Mouse (Mus musculus): Measurements from ENCODE around the gene Dtd1. TPM values are rescaled to one million over a fixed set of nuclear protein-coding genes. Genes with fewer than 3 reads are reported as not detected.

The Dtd1 gene
- polyA plus RNA-seq, 1 experiment from 2014 or later: 42.8 TPM

- no peak for DNase-seq (ENCODE audit: low spot score)
- no peak overlapping the region for H3K4me3 ChIP-seq (ENCODE audit: low read depth, low read length)
- H3K27ac ChIP-seq (replicated peaks; ENCODE audit: low read depth, low read length): no peak overlapping the region
- H3K9me3 ChIP-seq (replicated peaks; ENCODE audit: control insufficient read depth, low read length): no peaks in the 10 kb centered on the region
- H3K9ac ChIP-seq (replicated peaks; ENCODE audit: low read length): no peak overlapping the region
- ATAC-seq (replicated peaks; ENCODE audit: insufficient number of reproducible peaks, low FRiP score, low TSS enrichment, low read depth): no peak
- H3K4me2 ChIP-seq (ENCODE audit: low read depth, low read length): no peak overlapping the region
- H3K27me3 ChIP-seq (ENCODE audit: control insufficient read depth, insufficient read depth, low read length): no peaks in the 10 kb centered on the region
- H3K4me1 ChIP-seq (ENCODE audit: control insufficient read depth, insufficient read depth, low read length): no peaks in the 10 kb centered on the region
- WGBS: 80% methylated on average over 4 of the region's 4 CpGs
- no peaks in the 10 kb centered on the region for H3K36me3 ChIP-seq (replicated peaks; ENCODE audit: control insufficient read depth, insufficient read depth, low read depth, low read length)
These were observed 47.5 kb downstream of the Dtd1 start for GRCm38 (mm10) chr2:144647151-144647550.

- H3K4me3 ChIP-seq (ENCODE audit: low read depth, low read length): no peak overlapping the region
- H3K27me3 ChIP-seq (ENCODE audit: control insufficient read depth, insufficient read depth, low read length): no peaks in the 10 kb centered on the region
- no peaks in the 10 kb centered on the region for H3K4me1 ChIP-seq (ENCODE audit: control insufficient read depth, insufficient read depth, low read length)
- 100% methylated on average over 1 of the region's 1 CpGs for WGBS
- H3K9ac ChIP-seq (replicated peaks; ENCODE audit: low read length): no peak overlapping the region
- no peak overlapping the region for H3K4me2 ChIP-seq (ENCODE audit: low read depth, low read length)
- no peaks in the 10 kb centered on the region for H3K36me3 ChIP-seq (replicated peaks; ENCODE audit: control insufficient read depth, insufficient read depth, low read depth, low read length)
- H3K9me3 ChIP-seq (replicated peaks; ENCODE audit: control insufficient read depth, low read length): no peaks in the 10 kb centered on the region
- DNase-seq (ENCODE audit: low spot score) (no peak), ATAC-seq (replicated peaks; ENCODE audit: insufficient number of reproducible peaks, low FRiP score, low TSS enrichment, low read depth) (no peak)
- H3K27ac ChIP-seq (replicated peaks; ENCODE audit: low read depth, low read length): no peak overlapping the region
These were observed 50.3 kb downstream of the Dtd1 start for GRCm38 (mm10) chr2:144649960-144650359.

- Histone ChIP-seq H3K9me3 (replicated peaks; ENCODE audit: control insufficient read depth, low read length) (no peaks in the 10 kb centered on the region), H3K9ac (replicated peaks; ENCODE audit: low read length) (no peak overlapping the region), H3K4me1 (ENCODE audit: control insufficient read depth, insufficient read depth, low read length) (no peaks in the 10 kb centered on the region), H3K36me3 (replicated peaks; ENCODE audit: control insufficient read depth, insufficient read depth, low read depth, low read length) (no peaks in the 10 kb centered on the region), H3K4me2 (ENCODE audit: low read depth, low read length) (no peak overlapping the region), H3K4me3 (ENCODE audit: low read depth, low read length) (no peak overlapping the region), H3K27ac (replicated peaks; ENCODE audit: low read depth, low read length) (no peak overlapping the region), H3K27me3 (ENCODE audit: control insufficient read depth, insufficient read depth, low read length) (no peaks in the 10 kb centered on the region)
- no peak for ATAC-seq (replicated peaks; ENCODE audit: insufficient number of reproducible peaks, low FRiP score, low TSS enrichment, low read depth)
- 94% methylated on average over 4 of the region's 4 CpGs for WGBS
- no peak for DNase-seq (ENCODE audit: low spot score)
These were observed 53.1 kb downstream of the Dtd1 start for GRCm38 (mm10) chr2:144652841-144653240.

DNA sequence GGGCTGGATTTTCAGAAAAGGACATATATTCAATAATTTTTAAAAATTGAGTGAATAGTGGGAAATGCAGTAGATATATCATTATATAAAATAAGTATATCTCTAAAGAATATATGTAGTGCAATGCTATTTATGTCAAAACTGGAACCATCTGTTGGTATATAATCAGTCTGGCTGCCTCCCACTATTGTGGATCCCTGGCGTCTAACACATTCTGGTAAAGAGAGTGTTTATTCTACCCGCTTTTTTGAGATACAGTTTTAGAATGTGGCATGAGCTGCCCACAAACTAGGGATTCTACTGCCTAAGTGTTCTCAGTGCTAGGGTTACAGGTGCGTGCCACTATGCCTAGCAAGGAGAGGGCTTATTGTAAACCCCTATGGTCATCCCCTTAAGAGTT is 55.6 kb downstream of the Dtd1 start:
- H3K9me3 ChIP-seq (replicated peaks; ENCODE audit: control insufficient read depth, low read length): no peaks in the 10 kb centered on the region
- H3K4me3 ChIP-seq (ENCODE audit: low read depth, low read length): no peak overlapping the region
- no peaks in the 10 kb centered on the region for H3K36me3 ChIP-seq (replicated peaks; ENCODE audit: control insufficient read depth, insufficient read depth, low read depth, low read length)
- ATAC-seq (replicated peaks; ENCODE audit: insufficient number of reproducible peaks, low FRiP score, low TSS enrichment, low read depth): no peak
- no peak overlapping the region for H3K27ac ChIP-seq (replicated peaks; ENCODE audit: low read depth, low read length)
- H3K27me3 ChIP-seq (ENCODE audit: control insufficient read depth, insufficient read depth, low read length): no peaks in the 10 kb centered on the region
- no peaks in the 10 kb centered on the region for H3K4me1 ChIP-seq (ENCODE audit: control insufficient read depth, insufficient read depth, low read length)
- no peak overlapping the region for H3K4me2 ChIP-seq (ENCODE audit: low read depth, low read length)
- 84% methylated on average over 3 of the region's 3 CpGs for WGBS
- no peak for DNase-seq (ENCODE audit: low spot score)
- H3K9ac ChIP-seq (replicated peaks; ENCODE audit: low read length): no peak overlapping the region

GRCm38 (mm10) chr2:144668507-144668906 is 68.8 kb downstream of the Dtd1 start:
- no peaks in the 10 kb centered on the region for H3K27me3 ChIP-seq (ENCODE audit: control insufficient read depth, insufficient read depth, low read length)
- WGBS: 95% methylated on average over 4 of the region's 4 CpGs
- H3K9ac ChIP-seq (replicated peaks; ENCODE audit: low read length): no peak overlapping the region
- no peaks in the 10 kb centered on the region for H3K9me3 ChIP-seq (replicated peaks; ENCODE audit: control insufficient read depth, low read length)
- no peak overlapping the region for H3K4me2 ChIP-seq (ENCODE audit: low read depth, low read length)
- DNase-seq (ENCODE audit: low spot score): no peak
- no peak overlapping the region for H3K4me3 ChIP-seq (ENCODE audit: low read depth, low read length)
- ATAC-seq (replicated peaks; ENCODE audit: insufficient number of reproducible peaks, low FRiP score, low TSS enrichment, low read depth): no peak
- H3K4me1 ChIP-seq (ENCODE audit: control insufficient read depth, insufficient read depth, low read length): no peaks in the 10 kb centered on the region
- no peak overlapping the region for H3K27ac ChIP-seq (replicated peaks; ENCODE audit: low read depth, low read length)
- H3K36me3 ChIP-seq (replicated peaks; ENCODE audit: control insufficient read depth, insufficient read depth, low read depth, low read length): no peaks in the 10 kb centered on the region

- H3K27ac ChIP-seq (replicated peaks; ENCODE audit: low read depth, low read length): no peak overlapping the region
- ATAC-seq (replicated peaks; ENCODE audit: insufficient number of reproducible peaks, low FRiP score, low TSS enrichment, low read depth) (no peak), DNase-seq (ENCODE audit: low spot score) (no peak)
- 96% methylated on average over 5 of the region's 5 CpGs for WGBS
- H3K9ac ChIP-seq (replicated peaks; ENCODE audit: low read length): no peak overlapping the region
- no peaks in the 10 kb centered on the region for H3K9me3 ChIP-seq (replicated peaks; ENCODE audit: control insufficient read depth, low read length)
- H3K4me3 ChIP-seq (ENCODE audit: low read depth, low read length): no peak overlapping the region
- no peaks in the 10 kb centered on the region for H3K4me1 ChIP-seq (ENCODE audit: control insufficient read depth, insufficient read depth, low read length)
- H3K36me3 ChIP-seq (replicated peaks; ENCODE audit: control insufficient read depth, insufficient read depth, low read depth, low read length): no peaks in the 10 kb centered on the region
- no peak overlapping the region for H3K4me2 ChIP-seq (ENCODE audit: low read depth, low read length)
- no peaks in the 10 kb centered on the region for H3K27me3 ChIP-seq (ENCODE audit: control insufficient read depth, insufficient read depth, low read length)
These were observed 70.7 kb downstream of the Dtd1 start for GRCm38 (mm10) chr2:144670289-144670930.

- Histone ChIP-seq H3K36me3 (replicated peaks; ENCODE audit: control insufficient read depth, insufficient read depth, low read depth, low read length) (no peaks in the 10 kb centered on the region), H3K27ac (replicated peaks; ENCODE audit: low read depth, low read length) (no peak overlapping the region), H3K9me3 (replicated peaks; ENCODE audit: control insufficient read depth, low read length) (no peaks in the 10 kb centered on the region), H3K4me1 (ENCODE audit: control insufficient read depth, insufficient read depth, low read length) (peaks cover 4% of the 10 kb centered on the region; the same call in 1 of the 2 replicates), H3K4me3 (ENCODE audit: low read depth, low read length) (no peak overlapping the region), H3K9ac (replicated peaks; ENCODE audit: low read length) (no peak overlapping the region), H3K27me3 (ENCODE audit: control insufficient read depth, insufficient read depth, low read length) (no peaks in the 10 kb centered on the region), H3K4me2 (ENCODE audit: low read depth, low read length) (no peak overlapping the region)
- DNase-seq (ENCODE audit: low spot score) (no peak), ATAC-seq (replicated peaks; ENCODE audit: insufficient number of reproducible peaks, low FRiP score, low TSS enrichment, low read depth) (no peak)
- WGBS: 82% methylated on average over 5 of the region's 5 CpGs
These were observed 72.7 kb downstream of the Dtd1 start for GRCm38 (mm10) chr2:144672397-144672796.

- Histone ChIP-seq H3K27me3 (ENCODE audit: control insufficient read depth, insufficient read depth, low read length) (no peaks in the 10 kb centered on the region), H3K4me1 (ENCODE audit: control insufficient read depth, insufficient read depth, low read length) (peaks cover 4% of the 10 kb centered on the region), H3K9ac (replicated peaks; ENCODE audit: low read length) (no peak overlapping the region), H3K4me2 (ENCODE audit: low read depth, low read length) (no peak overlapping the region), H3K9me3 (replicated peaks; ENCODE audit: control insufficient read depth, low read length) (no peaks in the 10 kb centered on the region), H3K4me3 (ENCODE audit: low read depth, low read length) (no peak overlapping the region), H3K27ac (replicated peaks; ENCODE audit: low read depth, low read length) (no peak overlapping the region), H3K36me3 (replicated peaks; ENCODE audit: control insufficient read depth, insufficient read depth, low read depth, low read length) (no peaks in the 10 kb centered on the region)
- DNase-seq (ENCODE audit: low spot score) (peak; percentile 68), ATAC-seq (replicated peaks; ENCODE audit: insufficient number of reproducible peaks, low FRiP score, low TSS enrichment, low read depth) (no peak)
- WGBS: 44% methylated on average over 13 of the region's 13 CpGs
These were observed 77.0 kb downstream of the Dtd1 start for GRCm38 (mm10) chr2:144676546-144677228.
